Mouse (Mus musculus): ENCODE measurements around the gene Adam25. TPM values are rescaled to one million over a fixed set of nuclear protein-coding genes. Genes with fewer than 3 reads are reported as not detected.
"Not testable (repeated sequence)": the region's sequence is repeated elsewhere in the genome, so short reads cannot be mapped to it uniquely, and the experiment has no call there.

The Adam25 gene
- not detected for total RNA-seq (2021)
- long read RNA-seq, experiment 1, result 0 reads
- long read RNA-seq, experiment 2, result 0 reads

DNA sequence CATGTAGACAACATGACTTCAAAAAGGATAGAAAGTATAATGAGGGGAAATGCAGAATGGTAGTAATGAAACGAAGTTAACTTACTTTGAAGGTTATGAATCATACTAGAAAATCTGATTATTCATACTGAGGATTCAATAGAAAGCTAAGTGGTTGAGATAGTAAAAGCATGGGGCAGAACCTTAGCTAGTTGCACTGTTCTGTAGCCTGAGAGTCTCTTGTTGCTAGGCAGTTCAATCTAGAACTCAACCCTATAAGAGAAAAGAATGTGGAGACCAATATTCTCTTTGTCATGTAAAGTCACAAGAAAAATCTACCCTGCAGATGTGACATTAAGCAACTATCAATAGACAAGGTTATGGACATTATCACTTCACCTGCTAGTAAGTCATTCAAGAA, at the start of gene Adam25:
Gene Adam25, plus strand, starts transcription at position 301 of the 400 bp plus-strand sequence.
- intact Hi-C loops (cut with DNase I); DNase-seq: not testable (repeated sequence)

DNA sequence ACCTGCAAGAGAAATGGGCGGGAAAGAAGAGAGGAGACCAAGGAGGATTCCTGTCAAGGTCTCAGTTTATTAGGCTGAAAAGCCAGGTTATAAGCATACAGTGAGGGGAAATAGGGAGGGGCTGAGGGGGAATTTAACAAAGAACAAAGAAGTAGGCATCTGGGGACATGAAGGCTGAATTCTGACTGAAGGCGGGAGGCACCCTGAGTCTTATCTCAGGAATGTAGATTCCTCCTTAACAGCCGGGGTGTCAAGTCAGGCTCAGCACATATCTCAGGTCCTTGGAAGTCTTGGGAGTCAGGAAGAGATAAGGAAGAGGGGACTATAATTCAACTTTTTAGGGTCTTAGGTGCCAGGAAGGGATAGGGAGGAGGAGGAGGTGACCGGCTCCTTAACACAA, 36.6 kb upstream of the Adam25 start:
- DNase-seq; intact Hi-C loops (cut with DNase I): not testable (repeated sequence)

DNA sequence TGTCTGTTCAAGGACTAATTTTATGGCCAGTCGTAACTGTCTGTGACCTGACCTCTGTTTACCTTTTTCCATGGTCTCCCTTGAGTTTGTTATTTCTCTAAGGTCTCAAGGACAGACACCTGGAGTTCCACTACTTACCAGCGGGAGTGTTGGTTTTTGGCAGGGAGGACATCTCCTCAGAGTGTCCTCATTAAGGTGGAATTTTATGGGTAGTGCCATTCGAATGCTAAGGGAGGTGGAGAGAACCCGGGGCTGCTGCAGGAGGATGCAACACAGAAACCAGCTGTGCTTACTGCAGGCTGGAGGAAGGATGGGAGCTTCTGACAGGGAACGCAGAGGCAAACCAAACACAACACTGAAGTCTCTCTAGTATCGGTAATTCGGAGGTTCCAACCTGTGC, 36.0 kb upstream of the Adam25 start:
- intact Hi-C loops (cut with DNase I), result no loop called here
- no peak for DNase-seq

DNA sequence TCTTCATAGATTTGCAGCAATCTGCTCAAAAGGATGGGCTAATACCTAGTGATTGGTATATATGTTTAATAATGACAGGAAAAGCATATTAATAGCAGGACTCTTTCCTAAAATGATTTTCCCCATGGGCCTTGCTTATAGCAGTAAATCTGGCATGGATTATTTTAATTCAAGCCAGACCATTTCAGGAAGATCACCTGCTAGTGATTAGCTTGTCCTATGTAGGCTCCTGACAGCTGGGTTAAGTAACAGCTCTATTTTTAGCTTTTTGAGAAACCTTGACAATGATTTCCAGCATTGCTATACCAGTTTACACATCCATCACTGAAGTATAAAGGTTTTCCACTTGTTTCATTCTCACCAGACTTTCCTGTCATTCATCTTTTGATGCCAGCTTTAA, 31.3 kb downstream of the Adam25 start:
- intact Hi-C loops (cut with DNase I), result no loop called here
- no peak for DNase-seq

DNA sequence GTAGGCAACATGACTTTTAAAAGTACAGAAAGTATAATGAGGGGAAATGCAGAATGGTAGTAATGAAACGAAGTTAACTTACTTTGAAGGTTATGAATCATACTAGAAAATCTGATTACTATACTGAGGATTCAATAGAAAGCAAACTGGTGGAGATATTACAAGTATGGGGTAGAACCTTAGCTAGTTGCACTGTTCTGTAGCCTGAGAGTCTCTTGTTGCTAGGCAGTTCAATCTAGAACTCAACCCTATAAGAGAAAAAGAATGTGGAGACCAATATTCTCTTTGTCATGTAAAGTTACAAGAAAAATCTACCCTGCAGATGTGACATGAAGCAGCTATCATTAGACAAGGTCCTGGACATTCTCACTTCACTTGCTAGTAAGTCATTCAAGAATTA, 41.0 kb downstream of the Adam25 start, which contains the start of gene Adam20:
Gene Adam20, plus strand, starts transcription at position 301 of the 400 bp plus-strand sequence.
- DNase-seq; intact Hi-C loops (cut with DNase I): not testable (repeated sequence)

DNA sequence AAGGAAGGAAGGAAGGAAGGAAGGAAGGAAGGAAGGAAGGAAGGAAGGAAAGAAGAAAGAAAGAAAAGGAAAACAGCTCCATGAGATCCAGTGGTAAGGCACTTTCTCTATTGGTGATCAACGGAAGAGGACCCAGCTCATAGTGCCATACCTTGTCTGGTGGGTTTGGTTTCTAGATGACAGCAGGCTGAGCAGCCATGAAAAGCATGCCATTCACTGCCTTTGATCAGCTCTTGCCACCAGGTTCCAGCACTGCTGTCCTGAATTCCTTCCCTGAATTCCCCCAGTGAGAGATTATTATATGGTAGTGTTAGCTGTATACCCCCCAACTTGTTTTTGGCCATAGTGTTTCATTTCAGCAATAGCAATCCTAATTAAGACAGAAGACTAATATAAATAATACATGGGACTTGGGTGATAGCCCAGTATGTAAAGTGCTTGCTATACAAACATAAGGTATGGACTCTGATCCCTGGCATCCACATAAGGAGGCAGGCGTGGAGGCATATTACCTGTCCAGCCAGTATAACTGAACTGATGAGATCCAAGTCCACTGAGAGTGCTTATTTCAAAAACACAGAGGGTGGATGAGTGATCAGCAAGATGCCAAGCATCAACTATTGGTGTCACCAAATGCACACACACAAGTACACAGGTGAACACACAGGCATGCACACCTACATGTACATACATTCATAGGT, 51.5 kb downstream of the Adam25 start:
- DNase-seq, result no peak
- intact Hi-C loops (cut with DNase I), result no loop called here

Other genes with a start within 250 kb of the Adam25 start
- not detected for gene Adam24, start 77.1 kb upstream of the Adam25 start, total RNA-seq (2021)
- gene Adam20, start 41.1 kb downstream of the Adam25 start, total RNA-seq (2021), result not detected
- not detected for gene Adam39, start 70.8 kb downstream of the Adam25 start, total RNA-seq (2021)